Mouse (Mus musculus): ENCODE data around the gene Hprt.

The Hprt gene

DNA sequence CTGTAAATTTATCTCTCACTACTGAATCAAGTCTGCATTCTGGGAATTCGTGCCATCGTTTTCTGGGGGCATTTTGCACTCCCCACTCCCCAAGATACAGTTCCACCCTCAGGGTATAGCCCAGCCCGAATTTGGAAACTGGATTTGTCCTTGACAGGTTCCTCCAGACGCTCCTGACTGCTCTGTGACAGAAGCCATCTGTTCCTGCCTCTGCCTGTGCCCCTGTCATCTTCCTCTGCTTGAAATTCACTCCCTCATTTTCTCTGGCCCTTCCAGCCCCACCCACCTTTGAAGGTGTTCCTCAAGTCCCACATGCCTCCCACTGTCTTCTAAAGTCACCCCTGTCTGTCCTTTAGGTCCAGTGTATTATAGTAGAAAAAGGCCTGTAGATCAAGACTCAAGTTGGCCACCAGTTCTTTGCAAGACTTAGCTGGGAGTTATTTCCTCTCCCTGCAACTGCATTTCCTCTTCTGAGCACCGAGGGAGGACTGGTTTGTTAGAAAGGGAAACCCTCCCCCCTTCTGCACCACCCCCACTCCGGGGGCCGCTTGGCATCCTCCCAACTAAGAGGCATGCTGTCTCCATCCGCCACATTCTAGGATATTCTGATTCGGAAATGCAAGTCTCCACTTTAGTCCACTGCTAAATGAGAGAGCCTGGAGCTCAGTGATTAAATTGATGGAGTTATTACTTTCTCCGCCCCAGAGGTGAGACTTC, 57.4 kb downstream of the Hprt start:
- peak; percentile 82 for DNase-seq

DNA sequence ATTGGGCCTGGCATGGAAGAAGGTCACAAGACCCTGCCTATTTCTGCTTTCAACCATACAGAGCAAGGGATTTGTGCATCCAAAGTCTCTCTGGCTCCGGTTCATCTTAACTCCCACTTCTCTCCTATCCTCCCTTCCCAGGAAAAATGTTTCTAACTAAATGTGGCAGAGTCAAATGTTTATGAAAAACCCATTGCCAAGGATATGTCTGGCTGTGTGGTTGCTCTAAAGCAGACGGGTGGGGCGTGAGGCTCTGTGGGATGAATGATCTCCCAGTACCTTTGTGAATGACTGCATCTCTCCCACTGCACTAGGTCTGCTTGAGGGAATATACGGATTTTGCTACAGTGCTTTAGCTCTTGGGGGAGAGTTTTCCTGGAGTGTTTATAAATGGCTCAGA, 58.1 kb downstream of the Hprt start:
- DNase-seq: no peak

DNA sequence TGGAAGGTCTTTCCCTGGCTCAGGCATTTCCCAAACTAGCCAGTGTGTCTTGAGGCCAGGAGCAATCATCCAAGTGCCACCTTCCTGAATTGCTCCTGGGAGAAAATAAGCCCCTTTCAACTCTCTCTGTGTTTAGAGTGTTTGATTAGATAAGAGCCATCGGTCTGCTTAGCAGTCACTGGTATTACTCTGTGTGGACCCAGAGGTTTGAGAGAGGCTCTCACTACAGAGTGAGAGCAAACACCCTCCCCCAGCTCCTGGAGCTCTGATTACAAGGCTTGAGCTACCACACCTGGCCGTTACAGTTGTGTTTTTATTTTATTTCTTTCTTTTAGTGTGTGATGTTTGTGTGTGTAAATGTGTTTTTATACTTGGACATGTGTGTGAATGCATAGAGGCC, 59.0 kb downstream of the Hprt start:
- no peak for DNase-seq

DNA sequence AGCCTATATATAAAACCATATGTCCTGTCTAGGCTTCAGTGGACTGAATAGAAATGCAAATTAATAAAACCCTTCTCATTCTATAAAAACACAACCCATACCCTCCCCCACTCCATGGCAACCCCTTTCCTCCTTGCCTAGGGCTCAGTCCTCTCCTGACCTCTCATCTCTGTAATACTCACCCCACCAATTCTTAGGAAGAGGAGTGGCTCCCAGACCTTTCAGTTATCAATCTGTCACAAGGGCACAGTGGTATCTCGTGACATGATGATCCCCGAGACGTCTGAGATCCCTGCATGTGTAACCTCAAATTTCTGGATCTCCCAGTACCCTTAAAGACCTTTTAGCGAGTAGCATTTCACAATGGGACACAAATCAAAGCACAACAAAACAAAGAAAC, 61.3 kb downstream of the Hprt start:
- DNase-seq: no peak

DNA sequence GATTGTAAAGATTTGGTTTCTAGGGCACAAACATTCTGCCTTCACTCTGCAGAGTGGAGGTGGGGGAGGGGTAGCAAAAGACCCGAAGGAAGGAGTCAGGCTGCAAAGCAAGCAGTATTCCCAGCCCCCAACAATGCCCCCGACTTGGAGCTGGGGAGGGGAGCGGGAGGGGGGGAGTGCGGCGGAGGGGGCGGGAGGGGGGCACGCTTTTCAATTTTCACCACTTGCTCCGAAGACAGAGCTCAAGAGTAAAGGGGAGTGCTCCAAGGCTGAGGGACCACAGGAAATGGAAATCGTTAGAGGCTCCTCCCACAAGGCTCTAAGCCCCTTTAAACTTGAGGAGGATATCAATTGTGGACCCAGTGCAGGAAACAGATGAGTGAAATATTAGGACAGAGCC, 62.4 kb downstream of the Hprt start:
- DNase-seq: peak; percentile 42

DNA sequence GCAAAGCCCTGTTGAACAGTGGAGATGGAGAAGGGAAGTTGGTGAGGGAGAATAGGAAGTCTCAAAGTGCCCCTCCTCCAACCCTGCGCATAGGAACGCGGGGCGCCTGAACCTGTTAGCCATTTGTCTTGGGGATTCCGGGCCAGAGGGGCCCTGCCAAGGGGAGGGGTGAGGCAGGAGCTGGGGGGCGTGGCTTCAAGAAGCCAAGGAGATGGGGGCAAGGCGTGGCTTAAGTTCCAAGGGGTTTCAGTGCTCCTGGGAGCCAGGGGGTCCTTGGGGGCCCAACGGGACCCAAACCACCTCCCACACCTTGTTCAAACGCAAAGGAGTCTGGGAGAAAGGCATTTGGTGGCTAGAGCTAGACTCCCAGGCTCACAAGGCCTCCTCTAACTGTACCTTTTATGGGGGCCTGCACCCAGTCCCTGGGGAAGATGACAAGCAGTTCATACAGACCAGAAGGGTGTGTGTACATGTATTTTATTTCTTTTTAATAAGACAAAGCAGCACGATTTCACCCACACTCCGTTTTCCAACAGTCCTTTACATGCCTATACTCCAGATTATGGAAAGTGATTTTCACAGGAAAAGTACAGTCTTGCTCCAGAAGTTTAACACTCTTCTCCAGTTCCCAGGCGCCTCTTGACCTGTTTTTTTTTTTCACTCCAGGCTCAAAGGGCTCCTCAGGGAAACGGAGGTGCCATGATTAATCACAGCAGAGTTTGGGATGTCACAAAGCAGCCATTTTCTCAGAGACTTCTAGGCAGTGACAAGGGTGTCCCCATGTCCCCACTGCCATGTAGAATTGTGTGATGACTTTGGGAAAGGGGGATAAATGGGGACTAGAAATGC, 64.9 kb downstream of the Hprt start:
- peak; percentile 70 for DNase-seq

DNA sequence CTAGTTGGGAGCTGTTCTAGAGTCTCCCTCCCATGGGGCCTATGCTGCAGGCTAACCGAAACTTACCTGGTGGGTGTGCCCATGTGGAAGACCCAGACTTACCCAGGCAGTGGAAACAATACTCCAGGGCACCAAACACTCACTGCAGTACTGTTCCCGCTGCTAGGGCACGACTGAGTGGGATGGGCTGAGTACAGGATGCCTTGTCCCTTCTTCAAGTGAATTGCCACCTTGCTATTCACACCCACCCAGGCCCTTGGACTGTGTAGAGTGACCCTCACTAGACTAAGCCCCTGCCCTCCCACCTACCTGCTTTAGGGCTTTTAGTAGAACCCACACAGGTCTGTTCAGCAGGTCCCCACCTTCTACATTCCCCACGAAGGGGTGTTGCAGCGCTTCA, 65.9 kb downstream of the Hprt start:
- DNase-seq: no peak

DNA sequence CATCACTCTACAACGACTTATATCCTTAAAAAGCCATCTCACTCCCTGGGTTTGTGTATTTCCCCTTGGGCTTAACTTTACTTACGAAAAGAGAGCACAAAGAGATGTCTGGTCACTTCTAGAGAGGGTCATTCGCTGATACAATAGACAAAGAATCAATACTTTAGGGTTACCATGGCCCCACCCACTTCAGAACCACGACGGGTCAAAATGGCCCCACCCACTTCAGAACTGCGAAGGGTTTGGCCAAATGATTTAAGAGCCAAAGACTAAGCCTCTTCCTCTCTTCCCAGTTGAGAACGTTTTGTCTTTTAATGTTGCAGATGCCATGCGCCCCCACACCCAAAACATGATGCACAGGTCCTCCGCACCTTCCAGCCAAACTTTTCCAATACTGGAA, 67.8 kb downstream of the Hprt start:
- peak; percentile 35 for DNase-seq

DNA sequence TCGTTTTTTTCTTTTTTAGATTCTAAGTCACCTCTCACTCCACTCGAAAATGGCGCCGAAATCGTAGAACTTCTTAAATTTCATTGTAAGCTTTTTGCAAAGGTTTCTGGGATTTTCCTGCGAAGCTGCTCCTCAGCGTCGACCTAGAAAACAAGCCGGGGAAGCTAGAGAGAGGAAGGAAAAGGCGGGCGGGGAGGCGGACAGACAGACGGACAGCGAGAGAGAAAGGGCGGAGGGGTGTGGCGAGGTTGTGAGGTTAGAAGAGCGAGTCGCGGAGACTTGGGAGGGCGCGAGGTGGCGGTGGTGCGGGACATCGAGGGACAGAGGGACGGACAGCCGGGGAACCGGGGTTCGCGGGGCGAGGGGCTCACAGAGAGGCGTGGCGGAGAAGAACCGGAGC, 68.7 kb downstream of the Hprt start:
- DNase-seq: peak; percentile 70

DNA sequence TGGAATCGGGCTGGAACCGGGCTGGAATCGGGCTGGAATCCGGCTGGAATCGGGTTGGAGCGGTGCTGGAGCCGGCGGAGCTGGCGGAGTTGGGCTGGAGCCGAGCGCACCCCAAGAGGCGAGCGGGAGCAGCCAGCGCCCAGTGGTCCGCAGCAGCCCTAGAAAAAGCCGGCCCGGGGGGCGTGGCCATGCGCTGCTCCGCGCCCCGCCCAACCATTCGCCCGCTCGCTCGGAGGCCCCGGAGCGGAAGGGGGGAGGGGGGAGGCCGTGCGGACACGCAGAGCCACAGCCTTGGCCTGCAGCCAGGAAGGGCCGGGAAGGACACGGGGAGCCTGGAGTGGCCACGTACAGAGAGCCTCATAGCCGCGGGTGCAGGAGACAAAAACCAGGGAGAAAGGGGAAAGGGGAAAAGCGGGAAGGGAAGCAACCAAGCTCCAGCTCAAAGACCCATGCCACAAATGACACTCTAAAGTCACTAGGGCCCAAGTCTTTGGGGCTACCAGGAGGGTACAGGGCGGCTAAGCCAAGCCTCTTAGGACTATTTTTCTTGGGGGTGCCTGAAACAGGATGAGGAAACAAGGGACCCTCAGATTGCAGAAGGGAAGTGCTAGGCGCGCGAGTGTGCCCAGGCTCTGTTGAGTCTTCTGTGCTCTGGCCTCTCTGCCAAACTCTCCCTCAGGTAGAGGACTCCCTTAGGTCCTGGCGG, 69.3 kb downstream of the Hprt start:
- peak; percentile 97 for DNase-seq

DNA sequence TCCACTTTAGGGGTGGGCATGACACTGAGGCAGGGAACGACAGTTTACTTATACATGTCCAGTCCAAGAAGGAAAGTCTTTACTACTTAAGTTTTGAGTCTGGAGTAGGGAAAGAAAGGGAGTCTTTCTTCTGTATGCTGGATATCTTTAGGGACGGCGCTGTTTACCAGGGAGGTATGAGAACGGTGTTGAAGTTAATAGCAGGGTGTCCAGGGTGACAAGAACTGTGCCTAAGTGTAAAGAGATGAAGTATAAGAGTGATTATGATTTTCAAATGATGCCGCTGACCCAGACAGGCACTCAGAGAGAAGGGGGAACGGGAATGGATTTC, 69.8 kb downstream of the Hprt start:
- no peak for DNase-seq

DNA sequence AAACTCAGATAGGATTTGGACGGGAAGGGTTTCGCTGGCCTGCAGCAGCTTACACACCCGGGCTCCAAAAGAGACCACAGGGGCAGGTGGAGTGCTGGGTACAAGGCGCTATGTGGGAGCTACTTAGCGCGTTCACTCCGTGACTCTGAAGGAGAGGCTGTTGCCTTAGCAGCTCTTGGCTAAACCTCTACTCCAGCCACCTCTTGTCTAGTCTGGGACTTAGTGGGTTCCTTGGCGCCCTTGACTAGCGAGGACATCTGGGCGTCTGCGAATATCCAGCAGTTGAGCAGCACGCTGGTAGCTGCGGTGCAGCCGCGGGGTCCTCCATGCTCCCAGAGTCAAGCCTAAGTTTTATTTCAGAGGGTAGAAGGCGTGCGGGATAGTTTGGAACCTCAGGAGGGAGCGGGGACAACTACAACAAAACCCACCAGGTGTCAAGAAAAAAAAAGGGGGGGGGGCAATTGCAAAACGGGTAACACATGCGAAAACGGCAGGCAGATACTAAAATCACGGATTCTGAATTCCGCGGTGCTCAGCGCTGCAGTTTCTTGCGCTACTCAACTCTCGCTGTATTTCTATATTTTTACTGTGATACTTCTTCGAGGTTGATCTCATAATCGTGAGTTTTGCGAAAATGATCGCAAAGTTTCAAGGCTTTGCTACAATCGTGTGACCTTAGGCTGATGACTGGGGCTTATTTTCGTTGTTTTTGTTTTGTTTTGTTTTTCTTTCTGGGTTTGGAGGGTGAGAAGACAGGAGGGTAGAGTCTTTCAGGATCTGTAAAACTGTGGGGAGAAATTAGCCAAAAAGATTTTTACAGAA, 70.7 kb downstream of the Hprt start:
- DNase-seq: peak; percentile 33

DNA sequence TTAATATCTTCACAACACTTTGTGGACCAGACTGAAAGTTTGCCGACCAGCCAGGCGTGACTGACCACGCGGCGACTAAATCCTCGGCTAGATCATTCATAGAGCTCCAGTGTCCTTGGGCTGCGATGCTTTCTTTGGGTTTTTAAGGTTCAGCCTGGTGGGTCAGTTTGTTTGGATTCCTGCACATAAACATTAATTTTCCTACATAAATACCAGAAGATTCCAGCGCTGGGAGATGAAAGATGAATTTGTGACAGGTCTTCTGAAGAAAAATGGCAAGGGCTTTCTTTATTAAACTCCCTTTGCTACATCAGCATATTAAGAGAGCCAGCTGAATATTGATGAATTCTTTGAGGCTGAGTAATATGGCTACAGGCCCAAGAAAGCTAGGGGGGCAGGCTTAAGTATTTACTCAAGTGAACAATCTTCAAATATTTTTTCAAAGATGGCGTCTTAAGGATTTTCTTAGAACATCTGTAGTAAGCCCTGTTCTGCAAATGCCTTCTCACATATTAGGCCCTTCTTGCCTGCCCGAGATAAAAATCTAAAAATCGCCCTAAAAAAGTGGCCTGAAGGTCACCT, 71.6 kb downstream of the Hprt start:
- DNase-seq: peak; percentile 21

DNA sequence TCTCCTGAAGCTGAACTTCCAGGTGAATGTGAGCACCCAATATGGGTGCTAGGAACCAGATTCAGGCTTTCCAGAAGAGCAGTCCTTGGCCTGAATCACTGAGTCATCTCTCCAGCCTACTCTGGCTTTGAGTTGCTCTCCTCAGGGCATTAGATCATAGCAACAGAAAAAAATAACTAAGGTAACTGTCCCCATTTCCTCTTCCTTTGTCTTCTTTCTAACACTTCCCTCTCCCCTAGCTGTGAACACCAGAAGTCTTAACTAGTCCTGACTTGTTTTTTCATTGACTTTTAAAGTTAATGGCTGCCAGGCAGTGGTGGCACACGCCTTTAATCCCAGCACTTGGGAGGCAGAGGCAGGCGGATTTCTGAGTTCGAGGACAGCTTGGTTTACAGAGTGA, 76.5 kb downstream of the Hprt start:
- DNase-seq: no peak

All from kidney, postnatal 10 days (tissue).